In the genomic region with DNA sequence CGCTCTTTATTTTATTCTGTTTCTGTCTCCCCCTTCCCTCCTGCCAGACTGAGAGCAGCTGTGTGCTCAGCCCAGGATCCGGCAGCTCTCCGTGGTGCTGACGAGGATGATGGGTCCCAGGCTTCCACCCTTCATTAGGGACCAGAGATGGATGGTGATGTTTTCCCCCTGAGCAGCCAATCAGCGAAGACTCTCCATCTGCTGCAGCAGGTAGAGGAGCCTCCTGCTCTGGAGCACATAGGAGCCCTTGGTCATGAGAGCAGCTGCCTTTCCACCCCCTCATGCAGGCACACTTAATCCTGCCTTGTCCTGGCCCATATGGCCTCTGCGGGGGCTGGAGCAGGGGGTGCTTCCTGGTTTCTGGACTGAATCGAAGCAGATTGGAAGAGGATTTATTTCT, we compare ENCODE assay signal across 9 mouse cellular contexts.
A peak's percentile ranks its signal among the peaks of the same experiment; 100 is the strongest.
DNase-seq lines count a peak whose midpoint lies in the region; ATAC-seq and TF ChIP-seq lines count a peak whose summit lies in the region.
"Had no signal": no experiment of that assay in that cellular context is flagged by ENCODE, and none has a peak within 500 bp of the region (broad histone marks: within the 10 kb centered on the region; RNA-seq: fewer than 3 reads in every experiment).

No protein-coding gene starts in this region.

- H3K27ac ChIP-seq in kidney, postnatal 0 days = no peak overlapping the region
- no peak overlapping the region for H3K27ac ChIP-seq in neural tube, embryonic 11.5 days (ENCODE audit: low read depth, low read length)
- H3K27ac ChIP-seq: lung, embryonic 15.5 days had no signal

- no peaks in the 10 kb centered on the region for H3K27me3 ChIP-seq in kidney, postnatal 0 days (ENCODE audit: insufficient read depth, low read length)
- H3K27me3 ChIP-seq in neural tube, embryonic 11.5 days (ENCODE audit: control insufficient read depth, insufficient read depth, low read length) = no peaks in the 10 kb centered on the region
- H3K27me3 ChIP-seq: lung, embryonic 15.5 days had no signal

- WGBS in kidney, postnatal 0 days = 9% methylated on average over 7 of the region's 7 CpGs
- WGBS in neural tube, embryonic 11.5 days = 20% methylated on average over 7 of the region's 7 CpGs

- TF ChIP-seq CTCF in kidney, postnatal 0 days (IDR thresholded peaks at IDR 0.05; ENCODE audit: low read depth) = no peak

- H3K4me2 ChIP-seq in kidney, postnatal 0 days (ENCODE audit: low read length) = no peak overlapping the region
- H3K4me2 ChIP-seq in neural tube, embryonic 11.5 days (ENCODE audit: low read depth) = no peak overlapping the region
- H3K4me2 ChIP-seq: lung, embryonic 15.5 days had no signal

- peak; percentile 89 for ATAC-seq in kidney, postnatal 0 days (replicated peaks; ENCODE audit: low FRiP score, low read depth)
- ATAC-seq in neural tube, embryonic 11.5 days (ENCODE audit: insufficient read depth, low FRiP score, low TSS enrichment) = peak; percentile 86
- ATAC-seq in activated CD4-positive, CD25-positive, alpha-beta regulatory T cell, adult 4 months = no peak

- H3K4me1 ChIP-seq in kidney, postnatal 0 days (replicated peaks; ENCODE audit: insufficient read depth, low read length) = no peaks in the 10 kb centered on the region
- no peaks in the 10 kb centered on the region for H3K4me1 ChIP-seq in neural tube, embryonic 11.5 days (ENCODE audit: control insufficient read depth, insufficient read depth, low read length)
- H3K4me1 ChIP-seq: lung, embryonic 15.5 days had no signal

- H3K4me3 ChIP-seq in kidney, postnatal 0 days (replicated peaks; ENCODE audit: low read depth, low read length) = no peak overlapping the region
- no peak overlapping the region for H3K4me3 ChIP-seq in neural tube, embryonic 11.5 days (ENCODE audit: low read depth, low read length)
- H3K4me3 ChIP-seq: lung, embryonic 15.5 days had no signal

- peak; percentile 88 for DNase-seq in kidney, postnatal 0 days (ENCODE audit: low spot score)
- no peak for DNase-seq in kidney, adult 9 months
- peak; percentile 66 for DNase-seq in adrenal gland, postnatal 14 days
- peak; percentile 57 for DNase-seq in embryo, embryonic 9.5 days (ENCODE audit: extremely low spot score)
- peak; percentile 87 to 88 for DNase-seq in kidney, postnatal 4 days
- peak; percentile 72 for DNase-seq in neural tube, embryonic 11.5 days (ENCODE audit: low spot score)
- DNase-seq in c-Kit-positive CD71-positive TER-119-positive erythroid progenitor cells, embryonic 14.5 days (ENCODE audit: low spot score) = no peak

- no peaks in the 10 kb centered on the region for H3K9me3 ChIP-seq in kidney, postnatal 0 days (replicated peaks; ENCODE audit: low read length)
- H3K9me3 ChIP-seq in neural tube, embryonic 11.5 days (ENCODE audit: control insufficient read depth, low read length) = no peaks in the 10 kb centered on the region
- H3K9me3 ChIP-seq: lung, embryonic 15.5 days had no signal

- H3K9ac ChIP-seq in kidney, postnatal 0 days (ENCODE audit: low read depth, low read length) = no peak overlapping the region
- H3K9ac ChIP-seq in neural tube, embryonic 11.5 days (ENCODE audit: low read length) = no peak overlapping the region
- H3K9ac ChIP-seq: lung, embryonic 15.5 days had no signal

- no peaks in the 10 kb centered on the region for H3K36me3 ChIP-seq in kidney, postnatal 0 days (ENCODE audit: insufficient read depth, low read length)
- no peaks in the 10 kb centered on the region for H3K36me3 ChIP-seq in neural tube, embryonic 11.5 days (ENCODE audit: control insufficient read depth, insufficient read depth, low read length)
- H3K36me3 ChIP-seq: lung, embryonic 15.5 days had no signal

Comparison
In these comparisons a context has a peak if more than half of its experiments do, and no peak if none do; other contexts are left out.
1. DNase-seq: peak in kidney, postnatal 0 days (single experiment), adrenal gland, postnatal 14 days (single experiment), embryo, embryonic 9.5 days (single experiment), kidney, postnatal 4 days (2 of 2) and neural tube, embryonic 11.5 days (single experiment); none in kidney, adult 9 months (single experiment) and c-Kit-positive CD71-positive TER-119-positive erythroid progenitor cells, embryonic 14.5 days (single experiment).